Mouse (Mus musculus): ENCODE results near the gene Slc2a12. TPM values are rescaled to one million over a fixed set of nuclear protein-coding genes. Genes with fewer than 3 reads are reported as not detected.

The Slc2a12 gene
- polyA plus RNA-seq, 1 experiment: 5.6 TPM

DNA sequence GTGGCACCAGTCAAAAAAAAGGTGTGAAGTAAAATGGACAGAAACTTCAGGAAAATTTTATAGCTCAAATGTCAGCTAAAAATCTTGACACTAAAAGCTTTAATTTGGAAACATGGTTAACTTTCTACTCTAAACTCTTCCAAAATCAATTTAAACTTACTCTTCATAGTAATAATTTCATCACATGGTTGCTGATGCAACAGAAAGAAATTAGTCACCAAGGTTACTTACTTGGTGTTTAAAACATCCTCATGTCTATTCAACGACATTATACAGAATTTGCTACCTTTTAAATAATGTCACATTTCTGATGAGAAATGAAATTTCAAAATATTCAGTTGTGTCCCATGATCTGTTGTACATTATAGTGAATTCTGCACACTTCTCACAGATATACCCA, 83.4 kb downstream of the Slc2a12 start:
- WGBS: 83% methylated on average over 1 of the region's 1 CpGs

DNA sequence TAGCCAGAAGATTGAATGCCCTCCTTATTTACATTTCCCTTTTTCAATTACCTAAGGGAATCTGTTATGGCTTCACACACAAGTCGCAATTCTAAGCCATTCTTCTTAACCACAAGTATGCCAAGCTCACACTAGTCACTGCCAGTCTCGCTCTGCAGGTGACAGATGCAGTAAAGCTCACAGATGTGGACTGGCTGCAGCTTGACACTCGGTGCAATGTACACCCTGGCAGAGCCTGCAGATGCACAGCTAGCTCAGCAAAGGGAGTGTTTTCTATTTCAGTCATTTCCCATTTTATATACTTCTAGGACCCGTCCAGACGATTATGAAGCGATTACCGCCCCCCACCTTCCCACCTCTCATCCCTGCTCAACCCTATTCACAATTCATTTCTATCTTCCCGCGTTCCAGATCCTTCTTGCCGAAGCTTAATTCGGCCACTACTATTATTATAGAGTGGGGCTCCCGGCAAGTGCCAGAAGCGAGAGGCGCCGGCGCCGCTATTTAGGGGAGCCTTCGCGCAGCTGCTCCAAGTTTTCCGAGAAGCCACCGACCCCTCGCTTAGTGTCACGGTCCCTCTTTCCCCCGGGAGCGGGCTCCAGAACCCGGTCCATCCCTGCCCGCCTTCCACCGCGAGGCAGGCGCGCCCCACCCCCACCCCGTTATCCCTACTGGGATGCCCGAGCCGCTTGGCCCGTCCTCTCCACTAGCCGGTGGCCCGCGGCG, 85.6 kb downstream of the Slc2a12 start:
- DNase-seq: no peak
- H3K4me1 ChIP-seq (ENCODE audit: control insufficient read depth, insufficient read depth, low read length): peaks cover 11% of the 10 kb centered on the region; the same call in 1 of the 2 replicates
- H3K27ac ChIP-seq (ENCODE audit: insufficient read depth, low read depth, low read length): no peak overlapping the region

More for the DNA sequence above, 83.4 kb downstream of the Slc2a12 start:
- Histone ChIP-seq H3K27ac (ENCODE audit: insufficient read depth, low read depth, low read length) (no peak overlapping the region), H3K36me3 (ENCODE audit: control insufficient read depth, insufficient read depth, low read length) (no peaks in the 10 kb centered on the region), H3K4me1 (ENCODE audit: control insufficient read depth, insufficient read depth, low read length) (peaks cover 11% of the 10 kb centered on the region; the same call in 1 of the 2 replicates), H3K4me3 (ENCODE audit: insufficient read depth, low read depth, low read length) (no peak overlapping the region), H3K27me3 (replicated peaks; ENCODE audit: control insufficient read depth, insufficient read depth, low read length) (no peaks in the 10 kb centered on the region)
- TF ChIP-seq POLR2A (IDR thresholded peaks at IDR 0.05; ENCODE audit: low read depth, low read length) (no peak), CTCF (conservative IDR thresholded peaks at IDR 0.05; ENCODE audit: insufficient read depth, insufficient read length, low read depth, low read length) (no peak)
- no peak for DNase-seq

GRCm38 (mm10) chr10:22730992-22731271, 86.1 kb downstream of the Slc2a12 start:
- H3K27ac ChIP-seq (ENCODE audit: insufficient read depth, low read depth, low read length): peak overlapping the region; percentile 77
- 1% methylated on average over 33 of the region's 33 CpGs for WGBS
- DNase-seq: no peak
- TF ChIP-seq POLR2A (IDR thresholded peaks at IDR 0.05; ENCODE audit: low read depth, low read length): no peak
- TF ChIP-seq CTCF (conservative IDR thresholded peaks at IDR 0.05; ENCODE audit: insufficient read depth, insufficient read length, low read depth, low read length): no peak
- H3K4me1 ChIP-seq (ENCODE audit: control insufficient read depth, insufficient read depth, low read length): peaks cover 11% of the 10 kb centered on the region; the same call in 1 of the 2 replicates
- peak overlapping the region; percentile 89 for H3K4me3 ChIP-seq (ENCODE audit: insufficient read depth, low read depth, low read length)
- H3K36me3 ChIP-seq (ENCODE audit: control insufficient read depth, insufficient read depth, low read length): no peaks in the 10 kb centered on the region
- H3K27me3 ChIP-seq (replicated peaks; ENCODE audit: control insufficient read depth, insufficient read depth, low read length): no peaks in the 10 kb centered on the region

More for the DNA sequence above, 85.6 kb downstream of the Slc2a12 start:
- no peaks in the 10 kb centered on the region for H3K36me3 ChIP-seq (ENCODE audit: control insufficient read depth, insufficient read depth, low read length)
- 1% methylated on average over 39 of the region's 39 CpGs for WGBS
- peak overlapping the region; percentile 89 for H3K4me3 ChIP-seq (ENCODE audit: insufficient read depth, low read depth, low read length)
- no peak for TF ChIP-seq POLR2A (IDR thresholded peaks at IDR 0.05; ENCODE audit: low read depth, low read length)
- no peak for TF ChIP-seq CTCF (conservative IDR thresholded peaks at IDR 0.05; ENCODE audit: insufficient read depth, insufficient read length, low read depth, low read length)
- H3K27me3 ChIP-seq (replicated peaks; ENCODE audit: control insufficient read depth, insufficient read depth, low read length): no peaks in the 10 kb centered on the region

GRCm38 (mm10) chr10:22731272-22732093, 86.7 kb downstream of the Slc2a12 start, which contains the start of gene Tbpl1:
Gene Tbpl1 (minus strand): TSS chr10:22731938.
- no peaks in the 10 kb centered on the region for H3K27me3 ChIP-seq (replicated peaks; ENCODE audit: control insufficient read depth, insufficient read depth, low read length)
- under 1% methylated on average over 77 of the region's 77 CpGs for whole genome bisulfite sequencing
- H3K36me3 ChIP-seq (ENCODE audit: control insufficient read depth, insufficient read depth, low read length): no peaks in the 10 kb centered on the region
- DNase-seq: peak; percentile 97
- peak within 1 kb of the TSS; percentile 89 for H3K4me3 ChIP-seq (ENCODE audit: insufficient read depth, low read depth, low read length)
- peaks cover 11% of the 10 kb centered on the region; the same call in 1 of the 2 replicates for H3K4me1 ChIP-seq (ENCODE audit: control insufficient read depth, insufficient read depth, low read length)
- no peak for TF ChIP-seq CTCF (conservative IDR thresholded peaks at IDR 0.05; ENCODE audit: insufficient read depth, insufficient read length, low read depth, low read length)
- peak; percentile 53 for TF ChIP-seq POLR2A (IDR thresholded peaks at IDR 0.05; ENCODE audit: low read depth, low read length)
- H3K27ac ChIP-seq (ENCODE audit: insufficient read depth, low read depth, low read length): peak within 1 kb of the TSS; percentile 96

- Histone ChIP-seq H3K4me1 (ENCODE audit: control insufficient read depth, insufficient read depth, low read length) (peaks cover 11% of the 10 kb centered on the region; the same call in 1 of the 2 replicates), H3K27me3 (replicated peaks; ENCODE audit: control insufficient read depth, insufficient read depth, low read length) (no peaks in the 10 kb centered on the region), H3K4me3 (ENCODE audit: insufficient read depth, low read depth, low read length) (peak overlapping the region; percentile 89), H3K27ac (ENCODE audit: insufficient read depth, low read depth, low read length) (peak overlapping the region; percentile 96), H3K36me3 (ENCODE audit: control insufficient read depth, insufficient read depth, low read length) (no peaks in the 10 kb centered on the region)
- DNase-seq: no peak
- no peak for TF ChIP-seq POLR2A (IDR thresholded peaks at IDR 0.05; ENCODE audit: low read depth, low read length)
- no peak for TF ChIP-seq CTCF (conservative IDR thresholded peaks at IDR 0.05; ENCODE audit: insufficient read depth, insufficient read length, low read depth, low read length)
- 53% methylated on average over 10 of the region's 10 CpGs for WGBS
Measured at GRCm38 (mm10) chr10:22732181-22732580, 87.4 kb downstream of the Slc2a12 start.

DNA sequence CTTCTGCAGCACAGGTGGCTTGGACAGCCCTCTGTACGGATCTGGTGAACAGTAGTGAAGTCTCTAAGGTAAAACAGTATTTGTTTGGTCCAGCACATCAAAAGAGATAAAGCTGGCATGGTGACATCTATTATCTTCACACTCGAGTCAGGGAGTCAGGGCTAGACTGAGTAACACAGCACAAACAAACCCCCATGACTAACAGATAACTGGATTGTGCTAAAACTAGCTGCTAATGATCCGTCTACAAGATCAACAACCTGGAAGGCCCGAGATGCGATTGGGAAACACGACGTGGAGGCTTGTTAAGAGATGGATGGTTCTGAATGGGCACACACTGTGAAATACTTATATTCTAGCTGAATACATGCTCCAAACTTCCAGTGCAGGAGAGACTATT, 101.1 kb downstream of the Slc2a12 start:
- no peak overlapping the region for H3K27ac ChIP-seq (ENCODE audit: insufficient read depth, low read depth, low read length)
- WGBS: 71% methylated on average over 7 of the region's 7 CpGs
- no peaks in the 10 kb centered on the region for H3K27me3 ChIP-seq (replicated peaks; ENCODE audit: control insufficient read depth, insufficient read depth, low read length)
- no peak for DNase-seq
- no peak for TF ChIP-seq POLR2A (IDR thresholded peaks at IDR 0.05; ENCODE audit: low read depth, low read length)
- TF ChIP-seq CTCF (conservative IDR thresholded peaks at IDR 0.05; ENCODE audit: insufficient read depth, insufficient read length, low read depth, low read length): no peak
- H3K4me3 ChIP-seq (ENCODE audit: insufficient read depth, low read depth, low read length): no peak overlapping the region
- H3K4me1 ChIP-seq (ENCODE audit: control insufficient read depth, insufficient read depth, low read length): no peaks in the 10 kb centered on the region
- H3K36me3 ChIP-seq (ENCODE audit: control insufficient read depth, insufficient read depth, low read length): no peaks in the 10 kb centered on the region

Data from kidney, adult 2 months (tissue).